Mouse (Mus musculus) brain, embryonic 14.5 days (tissue): ENCODE data around the gene Gosr1.

Source experiments
- CTCF ChIP-seq: fragments of 200-500 bp; IDR thresholded peaks from 2 replicates; pipeline ENCODE4 v1.5.1; 2012; ENCODE audit warnings: inconsistent platforms, mild to moderate bottlenecking, moderate library complexity, borderline replicate concordance; ENCODE audit not compliant: insufficient read depth, insufficient read length; ENCODE audit errors: extremely low read depth
- POLR2A ChIP-seq: fragments of 200-500 bp; IDR thresholded peaks from 2 replicates; pipeline ENCODE4 v1.6.1; 2012; ENCODE audit warnings: mild to moderate bottlenecking, inconsistent platforms, borderline replicate concordance; ENCODE audit not compliant: poor library complexity, insufficient read depth, insufficient read length, severe bottlenecking; ENCODE audit errors: extremely low read depth

DNA sequence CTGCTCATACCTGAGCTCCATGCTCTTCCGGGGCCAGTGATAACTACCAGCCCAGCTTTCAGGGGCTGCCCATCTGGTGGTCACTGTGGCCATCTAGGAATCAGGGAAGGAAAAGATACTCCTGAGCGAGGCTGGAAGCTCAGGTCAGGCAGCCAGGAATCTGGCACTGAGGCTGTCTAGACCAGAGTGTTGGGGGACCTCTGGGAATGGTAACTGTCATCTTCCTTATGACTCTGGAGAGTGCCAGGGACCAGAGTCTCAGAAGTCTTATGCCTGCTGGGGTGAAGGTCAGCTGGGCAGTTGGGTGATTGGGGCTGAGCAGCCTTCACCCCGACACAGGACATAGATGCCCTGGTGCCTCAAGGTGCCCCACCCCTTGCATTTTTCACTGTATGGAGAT is 55.7 kb downstream of the Gosr1 start:
- TF ChIP-seq POLR2A: no peak
- TF ChIP-seq CTCF: no peak
